Mouse (Mus musculus): ENCODE measurements at regions not wholly inside any gene's neighbourhood (a gene's known extent, or its start where the extent isn't known, plus 50 kb on each side); places are given as distances from the start of the nearest gene placed in this dataset.

GRCm38 (mm10) chr8:57092403-57092802 is 228.4 kb upstream of the Hand2 start:
- no peak for ATAC-seq (replicated peaks in 1 of 2; ENCODE audit: insufficient read depth in 1 of 2, low FRiP score in 2 of 2, low TSS enrichment in 1 of 2, low read depth in 1 of 2, poor library complexity in 2 of 2, severe bottlenecking in 2 of 2)

- ATAC-seq (replicated peaks in 1 of 2; ENCODE audit: insufficient read depth in 1 of 2, low FRiP score in 2 of 2, low TSS enrichment in 1 of 2, low read depth in 1 of 2, poor library complexity in 2 of 2, severe bottlenecking in 2 of 2) = no peak
These were observed 225.6 kb upstream of the Hand2 start for GRCm38 (mm10) chr8:57095169-57095568.

- ATAC-seq (replicated peaks in 1 of 2; ENCODE audit: insufficient read depth in 1 of 2, low FRiP score in 2 of 2, low TSS enrichment in 1 of 2, low read depth in 1 of 2, poor library complexity in 2 of 2, severe bottlenecking in 2 of 2) = peak; percentile 42 to 51; a peak in 2 of 4 replicates
These were observed 209.9 kb upstream of the Hand2 start for GRCm38 (mm10) chr8:57110765-57111402.

- ATAC-seq (replicated peaks in 1 of 2; ENCODE audit: insufficient read depth in 1 of 2, low FRiP score in 2 of 2, low TSS enrichment in 1 of 2, low read depth in 1 of 2, poor library complexity in 2 of 2, severe bottlenecking in 2 of 2) = no peak
These were observed 209.4 kb upstream of the Hand2 start for GRCm38 (mm10) chr8:57111403-57111771.

- no peak for ATAC-seq (replicated peaks in 1 of 2; ENCODE audit: insufficient read depth in 1 of 2, low FRiP score in 2 of 2, low TSS enrichment in 1 of 2, low read depth in 1 of 2, poor library complexity in 2 of 2, severe bottlenecking in 2 of 2)
These were observed 206.9 kb upstream of the Hand2 start for GRCm38 (mm10) chr8:57113915-57114314.

- ATAC-seq (replicated peaks in 1 of 2; ENCODE audit: insufficient read depth in 1 of 2, low FRiP score in 2 of 2, low TSS enrichment in 1 of 2, low read depth in 1 of 2, poor library complexity in 2 of 2, severe bottlenecking in 2 of 2) = no peak
These were observed 205.5 kb upstream of the Hand2 start for GRCm38 (mm10) chr8:57115303-57115702.

- no peak for ATAC-seq (replicated peaks in 1 of 2; ENCODE audit: insufficient read depth in 1 of 2, low FRiP score in 2 of 2, low TSS enrichment in 1 of 2, low read depth in 1 of 2, poor library complexity in 2 of 2, severe bottlenecking in 2 of 2)
These were observed 186.7 kb upstream of the Hand2 start for GRCm38 (mm10) chr8:57134041-57134440.

- ATAC-seq (replicated peaks in 1 of 2; ENCODE audit: insufficient read depth in 1 of 2, low FRiP score in 2 of 2, low TSS enrichment in 1 of 2, low read depth in 1 of 2, poor library complexity in 2 of 2, severe bottlenecking in 2 of 2) = no peak
These were observed 186.1 kb upstream of the Hand2 start for GRCm38 (mm10) chr8:57134726-57135125.

- ATAC-seq (replicated peaks in 1 of 2; ENCODE audit: insufficient read depth in 1 of 2, low FRiP score in 2 of 2, low TSS enrichment in 1 of 2, low read depth in 1 of 2, poor library complexity in 2 of 2, severe bottlenecking in 2 of 2) = no peak
These were observed 172.7 kb upstream of the Hand2 start for GRCm38 (mm10) chr8:57148036-57148435.

- ATAC-seq (replicated peaks in 1 of 2; ENCODE audit: insufficient read depth in 1 of 2, low FRiP score in 2 of 2, low TSS enrichment in 1 of 2, low read depth in 1 of 2, poor library complexity in 2 of 2, severe bottlenecking in 2 of 2) = no peak
These were observed 129.6 kb upstream of the Hand2 start for GRCm38 (mm10) chr8:57191153-57191552.

GRCm38 (mm10) chr8:57200280-57200679 is 120.5 kb upstream of the Hand2 start:
- no peak for ATAC-seq (replicated peaks in 1 of 2; ENCODE audit: insufficient read depth in 1 of 2, low FRiP score in 2 of 2, low TSS enrichment in 1 of 2, low read depth in 1 of 2, poor library complexity in 2 of 2, severe bottlenecking in 2 of 2)

GRCm38 (mm10) chr8:57209584-57209983 is 111.2 kb upstream of the Hand2 start:
- no peak for ATAC-seq (replicated peaks in 1 of 2; ENCODE audit: insufficient read depth in 1 of 2, low FRiP score in 2 of 2, low TSS enrichment in 1 of 2, low read depth in 1 of 2, poor library complexity in 2 of 2, severe bottlenecking in 2 of 2)

- no peak for ATAC-seq (replicated peaks in 1 of 2; ENCODE audit: insufficient read depth in 1 of 2, low FRiP score in 2 of 2, low TSS enrichment in 1 of 2, low read depth in 1 of 2, poor library complexity in 2 of 2, severe bottlenecking in 2 of 2)
These were observed 107.7 kb upstream of the Hand2 start for GRCm38 (mm10) chr8:57213066-57213465.

- ATAC-seq (replicated peaks in 1 of 2; ENCODE audit: insufficient read depth in 1 of 2, low FRiP score in 2 of 2, low TSS enrichment in 1 of 2, low read depth in 1 of 2, poor library complexity in 2 of 2, severe bottlenecking in 2 of 2) = no peak
These were observed 106.5 kb upstream of the Hand2 start for GRCm38 (mm10) chr8:57213982-57214930.

GRCm38 (mm10) chr8:57230594-57230993 is 90.2 kb upstream of the Hand2 start:
- no peak for ATAC-seq (replicated peaks in 1 of 2; ENCODE audit: insufficient read depth in 1 of 2, low FRiP score in 2 of 2, low TSS enrichment in 1 of 2, low read depth in 1 of 2, poor library complexity in 2 of 2, severe bottlenecking in 2 of 2)

GRCm38 (mm10) chr8:57242301-57242700 is 78.5 kb upstream of the Hand2 start:
- no peak for ATAC-seq (replicated peaks in 1 of 2; ENCODE audit: insufficient read depth in 1 of 2, low FRiP score in 2 of 2, low TSS enrichment in 1 of 2, low read depth in 1 of 2, poor library complexity in 2 of 2, severe bottlenecking in 2 of 2)

- no peak for ATAC-seq (replicated peaks in 1 of 2; ENCODE audit: insufficient read depth in 1 of 2, low FRiP score in 2 of 2, low TSS enrichment in 1 of 2, low read depth in 1 of 2, poor library complexity in 2 of 2, severe bottlenecking in 2 of 2)
These were observed 71.7 kb upstream of the Hand2 start for GRCm38 (mm10) chr8:57249061-57249460.

All from hematopoietic stem cell, adult 5-6 weeks (primary cell).